ENCODE assay signal across 28 mouse cellular contexts in the genomic region with DNA sequence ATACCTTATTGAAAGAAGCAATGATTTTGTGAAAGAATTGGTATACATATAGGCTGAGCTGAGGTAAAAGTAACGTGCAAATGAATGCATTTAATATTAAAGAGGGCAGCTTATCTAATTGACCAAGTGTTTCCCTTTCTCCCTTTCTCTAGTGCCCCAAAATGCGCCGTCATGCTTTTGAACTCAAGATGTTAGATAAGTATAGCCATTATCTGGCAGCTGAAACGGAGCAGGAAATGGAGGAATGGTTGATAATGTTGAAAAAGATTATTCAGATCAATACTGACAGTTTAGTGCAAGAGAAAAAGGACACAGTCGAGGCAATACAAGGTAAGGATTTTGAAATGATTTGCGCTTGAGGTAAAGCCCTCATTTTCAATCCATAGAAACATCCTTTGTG.
"Had no signal": no experiment of that assay in that cellular context is flagged by ENCODE, and none has a peak within 500 bp of the region (broad histone marks: within the 10 kb centered on the region; RNA-seq: fewer than 3 reads in every experiment).

No protein-coding gene starts in this region.

- H3K9ac ChIP-seq: limb, embryonic 12.5 days; limb, embryonic 13.5 days; limb, embryonic 15.5 days; liver, embryonic 12.5 days; liver, embryonic 13.5 days; liver, embryonic 14.5 days; liver, embryonic 15.5 days; liver, postnatal 0 days; lung, embryonic 14.5 days; lung, embryonic 15.5 days; midbrain, embryonic 12.5 days; midbrain, embryonic 13.5 days; midbrain, embryonic 15.5 days; neural tube, embryonic 12.5 days had no signal

- H3K36me3 ChIP-seq: limb, embryonic 10.5 days; limb, embryonic 12.5 days; limb, embryonic 13.5 days; limb, embryonic 15.5 days; liver, embryonic 12.5 days; liver, embryonic 13.5 days; liver, embryonic 15.5 days; lung, embryonic 15.5 days; midbrain, embryonic 10.5 days; midbrain, embryonic 12.5 days; midbrain, embryonic 13.5 days; midbrain, embryonic 15.5 days; neural tube, embryonic 12.5 days had no signal

- DNase-seq: left cerebral cortex, postnatal 4 days; liver; liver, embryonic 13.5 days; liver, postnatal 0 days; lung, adult 18-20 months; lung, adult 2 months; lung, embryonic 14.5 days; lung, postnatal 10 days; lung, postnatal 14 days; lung, postnatal 36 days; lung, postnatal 4 days; midbrain, embryonic 14.5 days had no signal

- H3K4me3 ChIP-seq: limb, embryonic 10.5 days; limb, embryonic 12.5 days; limb, embryonic 13.5 days; limb, embryonic 15.5 days; liver, embryonic 12.5 days; liver, embryonic 13.5 days; liver, embryonic 15.5 days; lung, embryonic 15.5 days; megakaryocyte, embryonic 14.5 days; midbrain, embryonic 10.5 days; midbrain, embryonic 12.5 days; midbrain, embryonic 13.5 days; midbrain, embryonic 15.5 days; myocyte; neural tube, embryonic 12.5 days had no signal

- H3K4me1 ChIP-seq: limb, embryonic 10.5 days; limb, embryonic 12.5 days; limb, embryonic 13.5 days; limb, embryonic 15.5 days; liver, embryonic 12.5 days; liver, embryonic 13.5 days; liver, embryonic 15.5 days; lung, embryonic 15.5 days; megakaryocyte, embryonic 14.5 days; midbrain, embryonic 10.5 days; midbrain, embryonic 12.5 days; midbrain, embryonic 13.5 days; midbrain, embryonic 15.5 days; neural tube, embryonic 12.5 days had no signal

- H3K27ac ChIP-seq: limb, embryonic 10.5 days; limb, embryonic 12.5 days; limb, embryonic 13.5 days; limb, embryonic 15.5 days; liver, embryonic 12.5 days; liver, embryonic 13.5 days; liver, embryonic 14.5 days; liver, embryonic 15.5 days; lung, embryonic 15.5 days; macrophage; midbrain, embryonic 10.5 days; midbrain, embryonic 12.5 days; midbrain, embryonic 13.5 days; midbrain, embryonic 15.5 days; neural tube, embryonic 12.5 days had no signal

- H3K9me3 ChIP-seq: limb, embryonic 10.5 days; limb, embryonic 12.5 days; limb, embryonic 13.5 days; limb, embryonic 15.5 days; liver, embryonic 12.5 days; liver, embryonic 13.5 days; liver, embryonic 15.5 days; lung, embryonic 15.5 days; megakaryocyte, embryonic 14.5 days; midbrain, embryonic 10.5 days; midbrain, embryonic 12.5 days; midbrain, embryonic 13.5 days; midbrain, embryonic 15.5 days; neural tube, embryonic 12.5 days had no signal

- H3K27me3 ChIP-seq: limb, embryonic 12.5 days; limb, embryonic 13.5 days; limb, embryonic 15.5 days; liver, embryonic 12.5 days; liver, embryonic 13.5 days; liver, embryonic 15.5 days; lung, embryonic 15.5 days; megakaryocyte, embryonic 14.5 days; midbrain, embryonic 12.5 days; midbrain, embryonic 13.5 days; midbrain, embryonic 15.5 days; neural tube, embryonic 12.5 days had no signal
